Mouse (Mus musculus) limb, embryonic 13.5 days (tissue): ENCODE data around the gene Fam57a. TPM values are rescaled to one million over a fixed set of nuclear protein-coding genes. Genes with fewer than 3 reads are reported as not detected.

Experiments used
- ATAC-seq: fragments of 200-750 bp; cut with Nextera tagmentation; 2 replicates; pipeline ENCODE4 v1.8.0; 2017; ENCODE audit warnings: low read depth, moderate number of reproducible peaks, moderate TSS enrichment; ENCODE audit not compliant: low FRiP score
- H3K27ac ChIP-seq: fragments of 300-500 bp; sonication (generic); 2 replicates; pipeline ENCODE4 v1.5.1; 2015; ENCODE audit warnings: inconsistent platforms, mild to moderate bottlenecking, moderate library complexity
- H3K27me3 ChIP-seq: fragments of 300-500 bp; sonication (generic); 2 replicates; pipeline ENCODE4 v1.6.1; 2015; ENCODE audit warnings: mild to moderate bottlenecking, inconsistent platforms
- H3K36me3 ChIP-seq: fragments of 300-500 bp; sonication (generic); 2 replicates; pipeline ENCODE4 v1.6.1; 2015; ENCODE audit warnings: inconsistent platforms, mild to moderate bottlenecking, moderate library complexity
- H3K4me1 ChIP-seq: fragments of 300-500 bp; sonication (generic); 2 replicates; pipeline ENCODE4 v1.6.1; 2015; ENCODE audit warnings: inconsistent platforms
- H3K4me2 ChIP-seq: fragments of 300-500 bp; sonication (generic); replicated peaks from 2 replicates; pipeline ENCODE4 v1.6.1; 2015; ENCODE audit warnings: inconsistent platforms, mild to moderate bottlenecking, moderate library complexity
- H3K4me3 ChIP-seq: fragments of 300-500 bp; sonication (generic); 2 replicates; pipeline ENCODE4 v1.5.1; 2015; ENCODE audit warnings: moderate library complexity, mild to moderate bottlenecking, inconsistent platforms
- H3K9ac ChIP-seq: fragments of 300-500 bp; sonication (generic); 2 replicates; pipeline ENCODE4 v1.6.1; 2015; ENCODE audit warnings: mild to moderate bottlenecking, inconsistent platforms
- H3K9me3 ChIP-seq: fragments of 300-500 bp; sonication (generic); 2 replicates; pipeline ENCODE4 v1.6.1; 2016; ENCODE audit warnings: inconsistent platforms
- WGBS: fragments of 180-500 bp; shearing (Covaris S2); methylation state at CpG from one replicate; pipeline ENCODE4 v1.1.7; 2015; 5-methylcytosine and 5-hydroxymethylcytosine counted together
- polyA plus RNA-seq: library from polyadenylated mRNA; unstranded; fragments of >200 nt; fragmentation: Nextera tagmentation; extraction: Ambion mirVana; gene quantifications from 2 replicates; pipeline ENCODE4 v1.2.1, GENCODE M21; 2015

Gene Fam57a
- polyA plus RNA-seq, 1 experiment from 2014 or later: 29.9 TPM

GRCm38 (mm10) chr11:76154200-76154599 is 25.3 kb upstream of the Fam57a start:
- ATAC-seq: no peak
- Histone ChIP-seq H3K27me3 (no peaks in the 10 kb centered on the region), H3K4me1 (peaks cover 11% of the 10 kb centered on the region; the same call in 1 of the 2 replicates), H3K27ac (no peak overlapping the region), H3K9ac (no peak overlapping the region), H3K4me3 (no peak overlapping the region), H3K36me3 (peaks cover 43% of the 10 kb centered on the region), H3K4me2 (no peak overlapping the region), H3K9me3 (no peaks in the 10 kb centered on the region)
- WGBS: 91% methylated on average over 2 of the region's 2 CpGs

- peaks cover 11% of the 10 kb centered on the region; the same call in 1 of the 2 replicates for H3K4me1 ChIP-seq
- H3K9ac ChIP-seq: no peak overlapping the region
- H3K27ac ChIP-seq: no peak overlapping the region
- no peak overlapping the region for H3K4me3 ChIP-seq
- WGBS: 79% methylated on average over 2 of the region's 2 CpGs
- peaks cover 47% of the 10 kb centered on the region for H3K36me3 ChIP-seq
- no peaks in the 10 kb centered on the region for H3K9me3 ChIP-seq
- no peak overlapping the region for H3K4me2 ChIP-seq
- ATAC-seq: no peak
- H3K27me3 ChIP-seq: no peaks in the 10 kb centered on the region
These were observed 24.6 kb upstream of the Fam57a start for GRCm38 (mm10) chr11:76154861-76155260.

- Histone ChIP-seq H3K36me3 (peaks cover 65% of the 10 kb centered on the region), H3K27ac (no peak overlapping the region)
These were observed 21.1 kb upstream of the Fam57a start for GRCm38 (mm10) chr11:76158375-76158774.

GRCm38 (mm10) chr11:76160251-76160650 is 19.2 kb upstream of the Fam57a start:
- no peaks in the 10 kb centered on the region for H3K9me3 ChIP-seq
- H3K4me2 ChIP-seq: no peak overlapping the region
- WGBS: 35% methylated on average over 6 of the region's 6 CpGs
- H3K9ac ChIP-seq: no peak overlapping the region
- H3K27me3 ChIP-seq: no peaks in the 10 kb centered on the region
- ATAC-seq: no peak
- H3K27ac ChIP-seq: peak overlapping the region; percentile 2; the same call in 1 of the 2 replicates
- H3K4me3 ChIP-seq: no peak overlapping the region
- peaks cover 63% of the 10 kb centered on the region for H3K36me3 ChIP-seq
- H3K4me1 ChIP-seq: no peaks in the 10 kb centered on the region

More at GRCm38 (mm10) chr11:76158375-76158774, 21.1 kb upstream of the Fam57a start:
- no peak for ATAC-seq
- H3K4me3 ChIP-seq: no peak overlapping the region
- H3K9me3 ChIP-seq: no peaks in the 10 kb centered on the region
- H3K27me3 ChIP-seq: no peaks in the 10 kb centered on the region
- H3K4me1 ChIP-seq: no peaks in the 10 kb centered on the region
- 89% methylated on average over 2 of the region's 2 CpGs for WGBS
- H3K4me2 ChIP-seq: no peak overlapping the region
- H3K9ac ChIP-seq: no peak overlapping the region

GRCm38 (mm10) chr11:76166657-76167056 is 12.8 kb upstream of the Fam57a start:
- Histone ChIP-seq H3K4me2 (no peak overlapping the region), H3K9me3 (no peaks in the 10 kb centered on the region), H3K4me1 (no peaks in the 10 kb centered on the region), H3K36me3 (peaks cover 26% of the 10 kb centered on the region), H3K9ac (no peak overlapping the region), H3K27me3 (no peaks in the 10 kb centered on the region), H3K4me3 (no peak overlapping the region), H3K27ac (no peak overlapping the region)
- no peak for ATAC-seq
- WGBS: 92% methylated on average over 4 of the region's 4 CpGs

GRCm38 (mm10) chr11:76167079-76167765 is 12.2 kb upstream of the Fam57a start:
- no peak for ATAC-seq
- Histone ChIP-seq H3K27me3 (no peaks in the 10 kb centered on the region), H3K4me3 (no peak overlapping the region), H3K27ac (no peak overlapping the region), H3K4me2 (no peak overlapping the region), H3K36me3 (peaks cover 24% of the 10 kb centered on the region), H3K4me1 (no peaks in the 10 kb centered on the region), H3K9ac (no peak overlapping the region), H3K9me3 (no peaks in the 10 kb centered on the region)
- 28% methylated on average over 5 of the region's 5 CpGs for WGBS

- H3K4me2 ChIP-seq: no peak overlapping the region
- 74% methylated on average over 3 of the region's 3 CpGs for WGBS
- no peak for ATAC-seq
These were observed 10.5 kb upstream of the Fam57a start for GRCm38 (mm10) chr11:76168976-76169375.

GRCm38 (mm10) chr11:76170207-76170606 is 9.3 kb upstream of the Fam57a start:
- Histone ChIP-seq H3K27me3 (no peaks in the 10 kb centered on the region), H3K4me1 (no peaks in the 10 kb centered on the region)

More at GRCm38 (mm10) chr11:76168976-76169375, 10.5 kb upstream of the Fam57a start:
- no peaks in the 10 kb centered on the region for H3K27me3 ChIP-seq
- H3K4me1 ChIP-seq: no peaks in the 10 kb centered on the region
- no peak overlapping the region for H3K27ac ChIP-seq
- H3K4me3 ChIP-seq: no peak overlapping the region
- no peaks in the 10 kb centered on the region for H3K9me3 ChIP-seq
- peaks cover 23% of the 10 kb centered on the region for H3K36me3 ChIP-seq
- no peak overlapping the region for H3K9ac ChIP-seq

GRCm38 (mm10) chr11:76178726-76179494 is 561 bp upstream of the Fam57a start:
- Histone ChIP-seq H3K36me3 (peaks cover 5% of the 10 kb centered on the region; the same call in 1 of the 2 replicates), H3K4me3 (peak overlapping the region; percentile 77), H3K27ac (peak overlapping the region; percentile 64; the same call in 1 of the 2 replicates), H3K4me1 (peaks cover 12% of the 10 kb centered on the region), H3K27me3 (no peaks in the 10 kb centered on the region), H3K4me2 (peak overlapping the region; percentile 92), H3K9me3 (no peaks in the 10 kb centered on the region), H3K9ac (peak overlapping the region; percentile 71)
- ATAC-seq: peak; percentile 81
- WGBS: 3% methylated on average over 28 of the region's 28 CpGs

More at GRCm38 (mm10) chr11:76170207-76170606, 9.3 kb upstream of the Fam57a start:
- Histone ChIP-seq H3K4me3 (no peak overlapping the region), H3K9ac (no peak overlapping the region), H3K36me3 (peaks cover 17% of the 10 kb centered on the region), H3K9me3 (no peaks in the 10 kb centered on the region), H3K4me2 (no peak overlapping the region), H3K27ac (no peak overlapping the region)
- ATAC-seq: no peak
- WGBS: 69% methylated on average over 5 of the region's 5 CpGs

GRCm38 (mm10) chr11:76180146-76180540 is 672 bp downstream of the Fam57a start:
- Histone ChIP-seq H3K4me3 (peak overlapping the region; percentile 77), H3K4me2 (peak overlapping the region; percentile 92), H3K9me3 (no peaks in the 10 kb centered on the region), H3K9ac (peak overlapping the region; percentile 71), H3K27ac (no peak overlapping the region), H3K27me3 (no peaks in the 10 kb centered on the region), H3K36me3 (0 out of 2 replicates have a peak, but pooled peaks cover 4% of the 10 kb centered on the region), H3K4me1 (peaks cover 12% of the 10 kb centered on the region)
- ATAC-seq: no peak
- WGBS: 20% methylated on average over 7 of the region's 7 CpGs

GRCm38 (mm10) chr11:76183745-76184144 is 4.3 kb downstream of the Fam57a start:
- Histone ChIP-seq H3K27me3 (no peaks in the 10 kb centered on the region), H3K9ac (no peak overlapping the region), H3K36me3 (no peaks in the 10 kb centered on the region), H3K27ac (no peak overlapping the region), H3K4me3 (no peak overlapping the region), H3K4me1 (peaks cover 6% of the 10 kb centered on the region), H3K4me2 (no peak overlapping the region), H3K9me3 (no peaks in the 10 kb centered on the region)
- ATAC-seq: no peak
- WGBS: 85% methylated on average over 4 of the region's 4 CpGs

GRCm38 (mm10) chr11:76186908-76187307 is 7.4 kb downstream of the Fam57a start:
- no peak overlapping the region for H3K4me2 ChIP-seq
- H3K27ac ChIP-seq: no peak overlapping the region
- no peaks in the 10 kb centered on the region for H3K4me1 ChIP-seq
- H3K27me3 ChIP-seq: no peaks in the 10 kb centered on the region
- no peaks in the 10 kb centered on the region for H3K36me3 ChIP-seq
- H3K9ac ChIP-seq: no peak overlapping the region
- ATAC-seq: no peak
- 82% methylated on average over 6 of the region's 6 CpGs for WGBS
- no peaks in the 10 kb centered on the region for H3K9me3 ChIP-seq
- H3K4me3 ChIP-seq: no peak overlapping the region
